Mouse (Mus musculus): ENCODE measurements around the gene Il1r1. TPM values are rescaled to one million over a fixed set of nuclear protein-coding genes. Genes with fewer than 3 reads are reported as not detected.

Gene Il1r1
- polyA plus RNA-seq, 1 experiment from 2014 or later, result 1.7 TPM

GRCm38 (mm10) chr1:40325711-40326327, 100.9 kb downstream of the Il1r1 start:
- Histone ChIP-seq H3K36me3 (ENCODE audit: control insufficient read depth, insufficient read depth, low read length) (no peaks in the 10 kb centered on the region), H3K4me1 (replicated peaks; ENCODE audit: control insufficient read depth, insufficient read depth, low read length) (no peaks in the 10 kb centered on the region), H3K4me2 (replicated peaks; ENCODE audit: low read depth, low read length) (peak overlapping the region; percentile 58), H3K27me3 (ENCODE audit: control insufficient read depth, insufficient read depth, low read length) (peaks cover 15% of the 10 kb centered on the region), H3K4me3 (ENCODE audit: low read depth, low read length) (peak overlapping the region; percentile 35), H3K27ac (ENCODE audit: low read depth, low read length) (no peak overlapping the region), H3K9ac (ENCODE audit: low read depth, low read length) (peak overlapping the region; percentile 1; the same call in 1 of the 2 replicates), H3K9me3 (ENCODE audit: control insufficient read depth, low read length) (no peaks in the 10 kb centered on the region)
- ATAC-seq (ENCODE audit: low FRiP score) (no peak), DNase-seq (ENCODE audit: low spot score) (peak; percentile 38)
- WGBS, result under 1% methylated on average over 29 of the region's 29 CpGs

GRCm38 (mm10) chr1:40327604-40328003, 102.7 kb downstream of the Il1r1 start:
- H3K9ac ChIP-seq (ENCODE audit: low read depth, low read length), result no peak overlapping the region
- H3K4me3 ChIP-seq (ENCODE audit: low read depth, low read length), result no peak overlapping the region

GRCm38 (mm10) chr1:40329526-40329925, 104.6 kb downstream of the Il1r1 start:
- whole genome bisulfite sequencing, result 67% methylated on average over 1 of the region's 1 CpGs
- no peak overlapping the region for H3K9ac ChIP-seq (ENCODE audit: low read depth, low read length)
- H3K4me2 ChIP-seq (replicated peaks; ENCODE audit: low read depth, low read length), result no peak overlapping the region
- no peaks in the 10 kb centered on the region for H3K9me3 ChIP-seq (ENCODE audit: control insufficient read depth, low read length)
- no peaks in the 10 kb centered on the region for H3K36me3 ChIP-seq (ENCODE audit: control insufficient read depth, insufficient read depth, low read length)
- no peaks in the 10 kb centered on the region for H3K4me1 ChIP-seq (replicated peaks; ENCODE audit: control insufficient read depth, insufficient read depth, low read length)
- peaks cover 15% of the 10 kb centered on the region for H3K27me3 ChIP-seq (ENCODE audit: control insufficient read depth, insufficient read depth, low read length)
- no peak for DNase-seq (ENCODE audit: low spot score)
- H3K27ac ChIP-seq (ENCODE audit: low read depth, low read length), result no peak overlapping the region
- no peak overlapping the region for H3K4me3 ChIP-seq (ENCODE audit: low read depth, low read length)
- ATAC-seq (ENCODE audit: low FRiP score), result no peak

More at GRCm38 (mm10) chr1:40327604-40328003, 102.7 kb downstream of the Il1r1 start:
- Histone ChIP-seq H3K27me3 (ENCODE audit: control insufficient read depth, insufficient read depth, low read length) (peaks cover 15% of the 10 kb centered on the region), H3K4me2 (replicated peaks; ENCODE audit: low read depth, low read length) (no peak overlapping the region), H3K9me3 (ENCODE audit: control insufficient read depth, low read length) (no peaks in the 10 kb centered on the region), H3K4me1 (replicated peaks; ENCODE audit: control insufficient read depth, insufficient read depth, low read length) (no peaks in the 10 kb centered on the region), H3K36me3 (ENCODE audit: control insufficient read depth, insufficient read depth, low read length) (no peaks in the 10 kb centered on the region), H3K27ac (ENCODE audit: low read depth, low read length) (no peak overlapping the region)
- no peak for DNase-seq (ENCODE audit: low spot score)
- WGBS, result 85% methylated on average over 3 of the region's 3 CpGs
- ATAC-seq (ENCODE audit: low FRiP score), result no peak

- H3K4me3 ChIP-seq (ENCODE audit: low read depth, low read length), result no peak overlapping the region
- H3K4me1 ChIP-seq (replicated peaks; ENCODE audit: control insufficient read depth, insufficient read depth, low read length), result no peaks in the 10 kb centered on the region
- WGBS, result 88% methylated on average over 8 of the region's 8 CpGs
- H3K27me3 ChIP-seq (ENCODE audit: control insufficient read depth, insufficient read depth, low read length), result peaks cover 12% of the 10 kb centered on the region
- H3K27ac ChIP-seq (ENCODE audit: low read depth, low read length), result no peak overlapping the region
- H3K4me2 ChIP-seq (replicated peaks; ENCODE audit: low read depth, low read length), result no peak overlapping the region
- no peak for DNase-seq (ENCODE audit: low spot score)
- H3K9ac ChIP-seq (ENCODE audit: low read depth, low read length), result no peak overlapping the region
- H3K9me3 ChIP-seq (ENCODE audit: control insufficient read depth, low read length), result no peaks in the 10 kb centered on the region
- no peak for ATAC-seq (ENCODE audit: low FRiP score)
- H3K36me3 ChIP-seq (ENCODE audit: control insufficient read depth, insufficient read depth, low read length), result no peaks in the 10 kb centered on the region
Measured at GRCm38 (mm10) chr1:40330181-40330580, 105.3 kb downstream of the Il1r1 start.

GRCm38 (mm10) chr1:40339346-40339745, 114.5 kb downstream of the Il1r1 start:
- DNase-seq (ENCODE audit: low spot score) (no peak), ATAC-seq (ENCODE audit: low FRiP score) (no peak)
- no peaks in the 10 kb centered on the region for H3K36me3 ChIP-seq (ENCODE audit: control insufficient read depth, insufficient read depth, low read length)
- 86% methylated on average over 1 of the region's 1 CpGs for WGBS
- H3K9ac ChIP-seq (ENCODE audit: low read depth, low read length), result no peak overlapping the region
- no peak overlapping the region for H3K4me2 ChIP-seq (replicated peaks; ENCODE audit: low read depth, low read length)
- no peaks in the 10 kb centered on the region for H3K4me1 ChIP-seq (replicated peaks; ENCODE audit: control insufficient read depth, insufficient read depth, low read length)
- no peaks in the 10 kb centered on the region for H3K9me3 ChIP-seq (ENCODE audit: control insufficient read depth, low read length)
- H3K4me3 ChIP-seq (ENCODE audit: low read depth, low read length), result no peak overlapping the region
- H3K27ac ChIP-seq (ENCODE audit: low read depth, low read length), result no peak overlapping the region
- H3K27me3 ChIP-seq (ENCODE audit: control insufficient read depth, insufficient read depth, low read length), result no peaks in the 10 kb centered on the region

- Histone ChIP-seq H3K4me2 (replicated peaks; ENCODE audit: low read depth, low read length) (no peak overlapping the region), H3K4me3 (ENCODE audit: low read depth, low read length) (no peak overlapping the region), H3K27me3 (ENCODE audit: control insufficient read depth, insufficient read depth, low read length) (no peaks in the 10 kb centered on the region), H3K36me3 (ENCODE audit: control insufficient read depth, insufficient read depth, low read length) (no peaks in the 10 kb centered on the region), H3K27ac (ENCODE audit: low read depth, low read length) (no peak overlapping the region), H3K9ac (ENCODE audit: low read depth, low read length) (no peak overlapping the region), H3K4me1 (replicated peaks; ENCODE audit: control insufficient read depth, insufficient read depth, low read length) (no peaks in the 10 kb centered on the region), H3K9me3 (ENCODE audit: control insufficient read depth, low read length) (no peaks in the 10 kb centered on the region)
- 89% methylated on average over 4 of the region's 4 CpGs for WGBS
- DNase-seq (ENCODE audit: low spot score) (no peak), ATAC-seq (ENCODE audit: low FRiP score) (no peak)
Measured at GRCm38 (mm10) chr1:40340102-40340501, 115.2 kb downstream of the Il1r1 start.

GRCm38 (mm10) chr1:40352158-40352903, 127.5 kb downstream of the Il1r1 start:
- no peaks in the 10 kb centered on the region for H3K36me3 ChIP-seq (ENCODE audit: control insufficient read depth, insufficient read depth, low read length)
- no peaks in the 10 kb centered on the region for H3K27me3 ChIP-seq (ENCODE audit: control insufficient read depth, insufficient read depth, low read length)
- 80% methylated on average over 4 of the region's 4 CpGs for WGBS
- H3K9ac ChIP-seq (ENCODE audit: low read depth, low read length), result no peak overlapping the region
- no peaks in the 10 kb centered on the region for H3K4me1 ChIP-seq (replicated peaks; ENCODE audit: control insufficient read depth, insufficient read depth, low read length)
- ATAC-seq (ENCODE audit: low FRiP score) (no peak), DNase-seq (ENCODE audit: low spot score) (no peak)
- no peak overlapping the region for H3K4me3 ChIP-seq (ENCODE audit: low read depth, low read length)
- H3K9me3 ChIP-seq (ENCODE audit: control insufficient read depth, low read length), result no peaks in the 10 kb centered on the region
- no peak overlapping the region for H3K4me2 ChIP-seq (replicated peaks; ENCODE audit: low read depth, low read length)
- H3K27ac ChIP-seq (ENCODE audit: low read depth, low read length), result no peak overlapping the region

GRCm38 (mm10) chr1:40352904-40353286, 128.0 kb downstream of the Il1r1 start:
- DNase-seq (ENCODE audit: low spot score) (no peak), ATAC-seq (ENCODE audit: low FRiP score) (no peak)
- H3K4me1 ChIP-seq (replicated peaks; ENCODE audit: control insufficient read depth, insufficient read depth, low read length), result no peaks in the 10 kb centered on the region
- H3K4me2 ChIP-seq (replicated peaks; ENCODE audit: low read depth, low read length), result no peak overlapping the region
- no peak overlapping the region for H3K9ac ChIP-seq (ENCODE audit: low read depth, low read length)
- no peaks in the 10 kb centered on the region for H3K9me3 ChIP-seq (ENCODE audit: control insufficient read depth, low read length)
- H3K36me3 ChIP-seq (ENCODE audit: control insufficient read depth, insufficient read depth, low read length), result no peaks in the 10 kb centered on the region
- no peak overlapping the region for H3K27ac ChIP-seq (ENCODE audit: low read depth, low read length)
- no peaks in the 10 kb centered on the region for H3K27me3 ChIP-seq (ENCODE audit: control insufficient read depth, insufficient read depth, low read length)
- 53% methylated on average over 2 of the region's 2 CpGs for WGBS
- H3K4me3 ChIP-seq (ENCODE audit: low read depth, low read length), result no peak overlapping the region

GRCm38 (mm10) chr1:40354665-40355064, 129.8 kb downstream of the Il1r1 start:
- H3K36me3 ChIP-seq (ENCODE audit: control insufficient read depth, insufficient read depth, low read length), result no peaks in the 10 kb centered on the region
- H3K4me3 ChIP-seq (ENCODE audit: low read depth, low read length), result no peak overlapping the region
- no peaks in the 10 kb centered on the region for H3K9me3 ChIP-seq (ENCODE audit: control insufficient read depth, low read length)
- H3K9ac ChIP-seq (ENCODE audit: low read depth, low read length), result no peak overlapping the region
- DNase-seq (ENCODE audit: low spot score), result no peak
- no peaks in the 10 kb centered on the region for H3K4me1 ChIP-seq (replicated peaks; ENCODE audit: control insufficient read depth, insufficient read depth, low read length)
- ATAC-seq (ENCODE audit: low FRiP score), result no peak
- H3K27me3 ChIP-seq (ENCODE audit: control insufficient read depth, insufficient read depth, low read length), result no peaks in the 10 kb centered on the region
- no peak overlapping the region for H3K27ac ChIP-seq (ENCODE audit: low read depth, low read length)
- WGBS, result 87% methylated on average over 3 of the region's 3 CpGs
- no peak overlapping the region for H3K4me2 ChIP-seq (replicated peaks; ENCODE audit: low read depth, low read length)
